Mouse (Mus musculus) fat pad, adult 2 months (tissue): Measurements from ENCODE around the gene Pacsin2.
"Not testable (repeated sequence)": the region's sequence is repeated elsewhere in the genome, so short reads cannot be mapped to it uniquely, and the experiment has no call there.

Source experiments
- DNase-seq: peaks from one replicate; pipeline ENCODE4 v3.0.0-alpha.2; 2011; ENCODE audit warnings: low read depth, low spot score; ENCODE audit errors: extremely low read depth

The Pacsin2 gene

GRCm38 (mm10) chr15:83427294-83428163 lies 36.9 kb downstream of the Pacsin2 start:
- no peak for DNase-seq

GRCm38 (mm10) chr15:83425794-83426193 lies 38.6 kb downstream of the Pacsin2 start:
- DNase-seq = no peak

- DNase-seq = no peak
Observed at GRCm38 (mm10) chr15:83425277-83425676, 39.1 kb downstream of the Pacsin2 start.

GRCm38 (mm10) chr15:83423589-83424384 lies 40.6 kb downstream of the Pacsin2 start:
- no peak for DNase-seq

- DNase-seq = no peak
Observed at GRCm38 (mm10) chr15:83422299-83422981, 42.0 kb downstream of the Pacsin2 start.

- DNase-seq = no peak
Observed at GRCm38 (mm10) chr15:83419562-83419961, 44.8 kb downstream of the Pacsin2 start.

- DNase-seq = no peak
Observed at GRCm38 (mm10) chr15:83418685-83419084, 45.7 kb downstream of the Pacsin2 start.

GRCm38 (mm10) chr15:83417916-83418315 lies 46.5 kb downstream of the Pacsin2 start:
- no peak for DNase-seq

GRCm38 (mm10) chr15:83417407-83417806 lies 47.0 kb downstream of the Pacsin2 start:
- DNase-seq = no peak

GRCm38 (mm10) chr15:83415391-83415790 lies 49.0 kb downstream of the Pacsin2 start:
- no peak for DNase-seq

- no peak for DNase-seq
Observed at GRCm38 (mm10) chr15:83411616-83412015, 52.8 kb downstream of the Pacsin2 start.

- no peak for DNase-seq
Observed at GRCm38 (mm10) chr15:83410735-83411134, 53.7 kb downstream of the Pacsin2 start.

- DNase-seq = no peak
Observed at GRCm38 (mm10) chr15:83410270-83410669, 54.1 kb downstream of the Pacsin2 start.

- no peak for DNase-seq
Observed at GRCm38 (mm10) chr15:83408692-83409442, 55.5 kb downstream of the Pacsin2 start.

GRCm38 (mm10) chr15:83408216-83408615 lies 56.2 kb downstream of the Pacsin2 start:
- DNase-seq = no peak

GRCm38 (mm10) chr15:83407502-83407901 lies 56.9 kb downstream of the Pacsin2 start:
- DNase-seq = no peak

GRCm38 (mm10) chr15:83405866-83406265 lies 58.5 kb downstream of the Pacsin2 start:
- DNase-seq = not testable (repeated sequence)

- DNase-seq = no peak
Observed at GRCm38 (mm10) chr15:83404008-83404407, 60.4 kb downstream of the Pacsin2 start.

- no peak for DNase-seq
Observed at GRCm38 (mm10) chr15:83403016-83403415, 61.4 kb downstream of the Pacsin2 start.

- DNase-seq = no peak
Observed at GRCm38 (mm10) chr15:83392722-83393121, 71.7 kb downstream of the Pacsin2 start.

GRCm38 (mm10) chr15:83387911-83388310 lies 76.5 kb downstream of the Pacsin2 start:
- no peak for DNase-seq
